Mouse (Mus musculus) heart, adult 2 months (tissue): Measurements from ENCODE around the gene Nhsl1. TPM values are rescaled to one million over a fixed set of nuclear protein-coding genes. Genes with fewer than 3 reads are reported as not detected.

Experiments used
- DNase-seq, 2 experiments: peaks; one replicate each; pipeline ENCODE4 v3.0.0; 2021
- H3K27ac ChIP-seq: fragments of 200-600 bp; 2 replicates; pipeline ENCODE4 v1.8.1; 2022
- H3K27me3 ChIP-seq: fragments of 200-500 bp; 2 replicates; pipeline ENCODE4 v1.6.1; 2012; ENCODE audit warnings: mild to moderate bottlenecking, low read length, inconsistent platforms, mixed read lengths; ENCODE audit not compliant: control insufficient read depth, insufficient read depth
- H3K36me3 ChIP-seq: fragments of 200-500 bp; 2 replicates; pipeline ENCODE4 v1.6.1; 2012; ENCODE audit warnings: low read length, inconsistent platforms; ENCODE audit not compliant: control insufficient read depth, insufficient read depth
- H3K4me1 ChIP-seq: fragments of 200-500 bp; 2 replicates; pipeline ENCODE4 v1.6.1; 2011; ENCODE audit warnings: low read length; ENCODE audit not compliant: control insufficient read depth, insufficient read depth
- H3K4me3 ChIP-seq: fragments of 200-600 bp; 2 replicates; pipeline ENCODE4 v1.8.1; 2022
- H3K79me2 ChIP-seq: fragments of 200-500 bp; replicated peaks from 2 replicates; pipeline ENCODE4 v1.6.1; 2012; ENCODE audit warnings: mild to moderate bottlenecking, inconsistent platforms, low read length, moderate library complexity, mixed read lengths; ENCODE audit not compliant: control insufficient read depth, insufficient read depth
- H3K9ac ChIP-seq: fragments of 200-500 bp; 2 replicates; pipeline ENCODE4 v1.6.1; 2012; ENCODE audit warnings: low read depth, mild to moderate bottlenecking, control low read depth, inconsistent platforms, low read length, mixed read lengths
- CTCF ChIP-seq: fragments of 200-600 bp; IDR thresholded peaks from 2 replicates; pipeline ENCODE4 v1.8.1; 2022; ENCODE audit warnings: antibody characterized with exemption, mild to moderate bottlenecking, moderate library complexity
- EP300 ChIP-seq: fragments of 200-500 bp; IDR thresholded peaks from 2 replicates; pipeline ENCODE4 v1.6.1; 2011; ENCODE audit warnings: low read depth, low read length, control low read depth; ENCODE audit not compliant: insufficient read depth
- POLR2A ChIP-seq: fragments of 200-500 bp; IDR thresholded peaks from 2 replicates; pipeline ENCODE4 v1.6.1; 2011; ENCODE audit warnings: mild to moderate bottlenecking, low read depth, low read length, control low read depth; ENCODE audit not compliant: insufficient read depth
- WGBS: fragments of 180-500 bp; shearing (Covaris S2); methylation state at CpG from one replicate; pipeline ENCODE4 v1.1.7; 2018; 5-methylcytosine and 5-hydroxymethylcytosine counted together
- intact Hi-C: fragments of 180-260 bp; cut with DNase I; formaldehyde crosslinking; loops from one replicate; pipeline ENCODE4 v1.15.1; 2025
- polyA plus RNA-seq: library from polyadenylated mRNA; depleted of rRNA; stranded (reverse); fragments of >200 nt; gene quantifications from 2 replicates; pipeline ENCODE4 v1.2.3, GENCODE M21; 2012
- total RNA-seq, 2 experiments: library from RNA; stranded (reverse); gene quantifications; 2 replicates each; pipeline ENCODE4 v1.2.3; 2021

Nhsl1 gene
- total and polyA plus RNA-seq, 3 experiments, result 6.8 to 17.4 (median 15.8) TPM

GRCm38 (mm10) chr10:18408128-18408527 lies 89.3 kb downstream of the Nhsl1 start:
- H3K4me1 ChIP-seq, result peaks cover 2% of the 10 kb centered on the region; the same call in 1 of the 2 replicates

GRCm38 (mm10) chr10:18408635-18409034 lies 89.8 kb downstream of the Nhsl1 start:
- H3K4me1 ChIP-seq, result peaks cover 2% of the 10 kb centered on the region; the same call in 1 of the 2 replicates
- 51% methylated on average over 9 of the region's 9 CpGs for WGBS
- H3K4me3 ChIP-seq, result peak overlapping the region; percentile 55
- intact Hi-C loops, result loop anchor here (5.0 kb wide), 1 partner anchor 34 kb away; no protein-coding TSS in a partner anchor
- TF ChIP-seq CTCF, result no peak
- TF ChIP-seq POLR2A, result no peak
- no peak for TF ChIP-seq EP300
- no peaks in the 10 kb centered on the region for H3K27me3 ChIP-seq
- H3K36me3 ChIP-seq, result no peaks in the 10 kb centered on the region
- H3K79me2 ChIP-seq, result 0 out of 2 replicates have a peak, but pooled peaks cover 1% of the 10 kb centered on the region
- H3K27ac ChIP-seq, result no peak overlapping the region; the same call in 1 of the 2 replicates
- no peak for DNase-seq
- H3K9ac ChIP-seq, result no peak overlapping the region

More at GRCm38 (mm10) chr10:18408128-18408527, 89.3 kb downstream of the Nhsl1 start:
- intact Hi-C loops, result loop anchor here (5.0 kb wide), 1 partner anchor 34 kb away; no protein-coding TSS in a partner anchor
- WGBS, result 30% methylated on average over 11 of the region's 11 CpGs
- H3K27ac ChIP-seq, result peak overlapping the region; percentile 23
- H3K4me3 ChIP-seq, result peak overlapping the region; percentile 55
- TF ChIP-seq POLR2A (no peak), EP300 (no peak), CTCF (no peak)
- no peaks in the 10 kb centered on the region for H3K36me3 ChIP-seq
- H3K79me2 ChIP-seq, result 0 out of 2 replicates have a peak, but pooled peaks cover 1% of the 10 kb centered on the region
- H3K27me3 ChIP-seq, result no peaks in the 10 kb centered on the region
- H3K9ac ChIP-seq, result no peak overlapping the region
- DNase-seq, result no peak

- H3K9ac ChIP-seq, result no peak overlapping the region
- no peaks in the 10 kb centered on the region for H3K27me3 ChIP-seq
- TF ChIP-seq CTCF, result no peak
- TF ChIP-seq POLR2A, result no peak
- no peak for TF ChIP-seq EP300
- 0 out of 2 replicates have a peak, but pooled peaks cover 1% of the 10 kb centered on the region for H3K79me2 ChIP-seq
- no peak for DNase-seq
- peak overlapping the region; percentile 55; the same call in 1 of the 2 replicates for H3K4me3 ChIP-seq
- intact Hi-C loops, result loop anchor here (5.0 kb wide), 1 partner anchor 33 kb away; no protein-coding TSS in a partner anchor
- peaks cover 2% of the 10 kb centered on the region; the same call in 1 of the 2 replicates for H3K4me1 ChIP-seq
- 63% methylated on average over 2 of the region's 2 CpGs for WGBS
- no peaks in the 10 kb centered on the region for H3K36me3 ChIP-seq
- no peak overlapping the region for H3K27ac ChIP-seq
Measured at GRCm38 (mm10) chr10:18409068-18409467, 90.3 kb downstream of the Nhsl1 start.

- intact Hi-C loops, result no loop called here
- H3K27ac ChIP-seq, result no peak overlapping the region
- H3K27me3 ChIP-seq, result no peaks in the 10 kb centered on the region
- TF ChIP-seq POLR2A, result no peak
- TF ChIP-seq CTCF, result no peak
- TF ChIP-seq EP300, result no peak
- no peak overlapping the region for H3K9ac ChIP-seq
- no peak for DNase-seq
- H3K36me3 ChIP-seq, result no peaks in the 10 kb centered on the region
- 80% methylated on average over 2 of the region's 2 CpGs for WGBS
- no peak overlapping the region for H3K4me3 ChIP-seq
- peaks cover 2% of the 10 kb centered on the region; the same call in 1 of the 2 replicates for H3K4me1 ChIP-seq
- peaks cover 1% of the 10 kb centered on the region; the same call in 1 of the 2 replicates for H3K79me2 ChIP-seq
Measured at GRCm38 (mm10) chr10:18411266-18411665, 92.5 kb downstream of the Nhsl1 start.

GRCm38 (mm10) chr10:18415946-18416345 lies 97.2 kb downstream of the Nhsl1 start:
- Histone ChIP-seq H3K79me2 (peaks cover 1% of the 10 kb centered on the region; the same call in 1 of the 2 replicates), H3K9ac (no peak overlapping the region), H3K27me3 (no peaks in the 10 kb centered on the region), H3K4me3 (no peak overlapping the region), H3K4me1 (no peaks in the 10 kb centered on the region), H3K27ac (no peak overlapping the region), H3K36me3 (no peaks in the 10 kb centered on the region; the same call in 1 of the 2 replicates)
- no peak for DNase-seq
- WGBS, result 65% methylated on average over 11 of the region's 11 CpGs
- intact Hi-C loops, result no loop called here
- TF ChIP-seq CTCF (no peak), EP300 (no peak), POLR2A (no peak)

- Histone ChIP-seq H3K79me2 (no peaks in the 10 kb centered on the region; the same call in none of the 2 replicates), H3K27ac (no peak overlapping the region), H3K4me1 (no peaks in the 10 kb centered on the region; the same call in 1 of the 2 replicates), H3K27me3 (no peaks in the 10 kb centered on the region), H3K36me3 (no peaks in the 10 kb centered on the region; the same call in 1 of the 2 replicates), H3K4me3 (no peak overlapping the region), H3K9ac (no peak overlapping the region)
- intact Hi-C loops, result no loop called here
- TF ChIP-seq CTCF (no peak), EP300 (no peak), POLR2A (no peak)
- DNase-seq, result no peak
- WGBS, result 48% methylated on average over 7 of the region's 7 CpGs
Measured at GRCm38 (mm10) chr10:18418160-18418559, 99.4 kb downstream of the Nhsl1 start.
